Mouse (Mus musculus): ENCODE measurements around the gene Fdxacb1. TPM values are rescaled to one million over a fixed set of nuclear protein-coding genes. Genes with fewer than 3 reads are reported as not detected.

The Fdxacb1 gene
- polyA plus RNA-seq, 1 experiment from 2014 or later, result 14.0 TPM

DNA sequence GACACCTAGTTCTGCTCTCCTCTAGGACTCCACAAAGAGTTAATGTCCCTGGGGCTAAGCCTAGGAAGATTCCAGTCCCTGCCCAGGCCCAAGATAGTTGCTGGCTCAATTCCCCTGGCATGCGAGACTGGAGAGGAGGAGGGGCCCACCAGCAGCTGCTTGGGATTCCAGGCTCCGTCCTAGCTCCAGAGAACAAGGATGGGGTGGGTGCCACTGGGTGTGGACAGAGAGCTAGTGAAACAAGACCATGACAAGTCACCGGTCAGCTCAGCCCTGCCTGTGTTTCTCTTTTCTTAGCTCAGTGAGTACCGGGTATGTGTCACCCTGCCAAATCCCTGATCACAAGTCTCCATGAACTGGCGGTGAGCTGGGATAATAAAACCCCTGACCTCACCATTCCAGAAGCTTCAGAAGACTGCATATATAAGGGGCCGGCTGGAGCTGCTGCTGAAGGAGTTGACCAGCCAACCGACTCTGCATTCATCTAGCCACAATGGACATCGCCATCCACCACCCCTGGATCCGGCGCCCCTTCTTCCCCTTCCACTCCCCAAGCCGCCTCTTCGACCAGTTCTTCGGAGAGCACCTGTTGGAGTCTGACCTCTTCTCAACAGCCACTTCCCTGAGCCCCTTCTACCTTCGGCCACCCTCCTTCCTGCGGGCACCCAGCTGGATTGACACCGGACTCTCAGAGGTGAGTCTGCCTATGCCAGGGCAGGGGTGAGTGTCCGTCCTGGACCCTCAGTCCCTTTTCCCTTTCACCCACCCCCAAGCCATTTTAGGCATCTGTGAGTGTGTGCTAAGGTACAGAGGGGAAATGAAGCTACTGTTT lies 15.0 kb upstream of the Fdxacb1 start:
- Histone ChIP-seq H3K27ac (no peak overlapping the region), H3K36me3 (no peaks in the 10 kb centered on the region), H3K4me3 (no peak overlapping the region)

DNA sequence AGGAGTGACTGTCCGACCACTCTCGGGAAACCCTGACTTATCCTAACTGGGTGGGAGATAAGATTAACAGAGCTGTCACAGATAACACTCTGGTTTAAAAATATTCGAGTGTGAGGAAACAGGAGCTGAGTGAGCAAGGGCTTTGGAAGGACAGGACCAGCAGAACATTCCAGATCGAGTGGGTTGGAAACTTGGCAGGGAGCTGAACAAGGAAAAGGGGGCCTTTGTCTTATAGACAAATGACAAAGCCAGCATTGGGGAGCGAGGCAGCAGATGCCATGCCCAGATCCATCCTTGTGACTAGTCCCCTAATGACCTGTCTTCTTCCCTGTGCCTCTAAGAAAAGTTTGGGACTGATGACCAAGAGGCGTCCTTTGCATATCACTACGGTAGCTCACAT lies 14.1 kb upstream of the Fdxacb1 start:
- DNase-seq (ENCODE audit: low spot score), result no peak
- H3K36me3 ChIP-seq, result no peaks in the 10 kb centered on the region
- WGBS, result 78% methylated on average over 7 of the region's 7 CpGs
- peaks cover 13% of the 10 kb centered on the region for H3K4me1 ChIP-seq
- no peaks in the 10 kb centered on the region for H3K9me3 ChIP-seq (replicated peaks)
- H3K27ac ChIP-seq, result no peak overlapping the region
- peaks cover 28% of the 10 kb centered on the region for H3K27me3 ChIP-seq (ENCODE audit: low read depth, poor library complexity, severe bottlenecking)
- H3K4me3 ChIP-seq, result no peak overlapping the region

More for the DNA sequence above, 15.0 kb upstream of the Fdxacb1 start:
- WGBS, result 73% methylated on average over 17 of the region's 17 CpGs
- H3K27me3 ChIP-seq (ENCODE audit: low read depth, poor library complexity, severe bottlenecking), result peaks cover 28% of the 10 kb centered on the region
- DNase-seq (ENCODE audit: low spot score), result no peak
- no peaks in the 10 kb centered on the region for H3K9me3 ChIP-seq (replicated peaks)
- peaks cover 13% of the 10 kb centered on the region for H3K4me1 ChIP-seq

DNA sequence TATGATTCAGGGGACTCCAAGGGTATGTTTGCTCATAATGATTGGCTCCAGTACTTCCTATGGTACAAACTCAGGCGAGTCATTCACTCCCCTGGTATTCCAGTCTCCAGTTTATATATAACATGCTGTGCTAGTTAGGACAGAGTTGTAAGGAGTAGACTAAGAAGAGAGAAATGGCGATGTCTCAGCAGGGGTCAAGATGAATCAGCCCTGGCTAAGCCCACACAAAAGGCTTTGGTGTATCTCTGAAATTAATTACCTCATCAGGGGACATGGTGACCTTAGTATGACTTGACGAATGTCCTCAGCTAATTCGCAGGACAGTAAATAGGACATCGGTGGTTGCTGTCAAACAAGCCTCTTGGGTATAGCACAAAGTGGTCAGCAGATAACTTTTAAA lies 11.3 kb upstream of the Fdxacb1 start:
- peaks cover 18% of the 10 kb centered on the region for H3K27me3 ChIP-seq (ENCODE audit: low read depth, poor library complexity, severe bottlenecking)
- WGBS, result 64% methylated on average over 5 of the region's 5 CpGs
- H3K4me3 ChIP-seq, result no peak overlapping the region
- H3K9me3 ChIP-seq (replicated peaks), result no peaks in the 10 kb centered on the region
- no peaks in the 10 kb centered on the region for H3K36me3 ChIP-seq
- no peak for DNase-seq (ENCODE audit: low spot score)
- no peak overlapping the region for H3K27ac ChIP-seq
- peaks cover 9% of the 10 kb centered on the region; the same call in 1 of the 2 replicates for H3K4me1 ChIP-seq

DNA sequence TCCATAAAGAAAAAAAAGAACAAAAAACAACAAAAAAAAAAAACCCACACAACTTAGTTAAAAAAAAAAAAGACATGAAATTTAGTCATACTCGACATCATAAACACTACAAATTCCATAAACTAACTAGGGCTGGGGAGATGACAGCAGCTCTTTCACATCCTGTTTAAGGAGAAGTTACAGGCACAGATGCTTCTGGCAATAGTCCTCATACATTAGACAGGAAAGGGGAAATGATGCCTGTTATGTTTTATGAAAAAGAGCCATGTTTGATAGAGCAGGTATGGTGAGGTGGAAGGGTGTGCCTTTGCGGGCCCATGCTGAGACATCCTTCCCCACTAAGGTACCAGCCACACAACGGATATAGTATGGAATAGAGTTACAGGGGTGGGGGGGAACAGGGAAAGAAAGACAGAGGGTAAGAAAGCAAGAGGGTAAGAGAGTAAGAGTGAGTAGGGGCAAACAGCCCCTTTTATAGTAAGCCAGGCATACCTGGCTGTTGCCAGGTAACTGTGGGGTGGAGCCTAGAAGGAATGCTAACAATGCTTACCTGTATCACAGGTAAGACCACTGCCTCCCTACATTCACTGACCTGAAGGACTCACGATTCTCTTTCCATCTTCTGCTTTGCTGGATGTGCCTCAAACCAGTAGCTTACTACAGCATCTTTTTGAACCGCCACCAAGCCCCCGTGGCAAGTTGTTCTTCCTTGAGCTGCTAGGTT lies 6.4 kb upstream of the Fdxacb1 start:
- Histone ChIP-seq H3K36me3 (no peaks in the 10 kb centered on the region), H3K27me3 (ENCODE audit: low read depth, poor library complexity, severe bottlenecking) (no peaks in the 10 kb centered on the region), H3K27ac (no peak overlapping the region), H3K9me3 (replicated peaks) (no peaks in the 10 kb centered on the region), H3K4me1 (no peaks in the 10 kb centered on the region), H3K4me3 (no peak overlapping the region)
- WGBS, result 65% methylated on average over 6 of the region's 6 CpGs
- no peak for DNase-seq (ENCODE audit: low spot score)

DNA sequence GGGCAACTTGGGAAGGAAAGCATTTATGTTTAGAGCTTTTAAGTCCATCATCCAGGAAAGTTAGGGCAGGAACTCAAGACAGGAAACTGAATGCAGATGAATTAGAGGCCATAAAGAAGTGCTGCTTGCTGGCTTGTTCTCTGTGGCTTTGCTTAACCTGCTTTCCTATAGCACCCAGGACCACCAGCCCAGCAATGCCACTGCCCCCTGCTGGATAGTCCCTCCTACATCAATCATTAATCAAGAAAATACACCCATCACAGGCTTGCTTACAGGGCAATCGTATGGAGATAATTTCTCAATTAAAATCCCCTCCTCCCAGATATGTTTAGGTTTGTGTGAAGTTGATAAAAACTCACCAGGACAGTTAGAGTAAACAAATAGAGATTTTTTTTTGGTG lies 4.7 kb upstream of the Fdxacb1 start:
- H3K27me3 ChIP-seq (ENCODE audit: low read depth, poor library complexity, severe bottlenecking), result no peaks in the 10 kb centered on the region
- WGBS, result 76% methylated on average over 1 of the region's 1 CpGs
- no peak overlapping the region for H3K4me3 ChIP-seq
- H3K4me1 ChIP-seq, result peaks cover 6% of the 10 kb centered on the region
- H3K9me3 ChIP-seq (replicated peaks), result no peaks in the 10 kb centered on the region
- H3K27ac ChIP-seq, result no peak overlapping the region
- no peaks in the 10 kb centered on the region for H3K36me3 ChIP-seq
- no peak for DNase-seq (ENCODE audit: low spot score)

DNA sequence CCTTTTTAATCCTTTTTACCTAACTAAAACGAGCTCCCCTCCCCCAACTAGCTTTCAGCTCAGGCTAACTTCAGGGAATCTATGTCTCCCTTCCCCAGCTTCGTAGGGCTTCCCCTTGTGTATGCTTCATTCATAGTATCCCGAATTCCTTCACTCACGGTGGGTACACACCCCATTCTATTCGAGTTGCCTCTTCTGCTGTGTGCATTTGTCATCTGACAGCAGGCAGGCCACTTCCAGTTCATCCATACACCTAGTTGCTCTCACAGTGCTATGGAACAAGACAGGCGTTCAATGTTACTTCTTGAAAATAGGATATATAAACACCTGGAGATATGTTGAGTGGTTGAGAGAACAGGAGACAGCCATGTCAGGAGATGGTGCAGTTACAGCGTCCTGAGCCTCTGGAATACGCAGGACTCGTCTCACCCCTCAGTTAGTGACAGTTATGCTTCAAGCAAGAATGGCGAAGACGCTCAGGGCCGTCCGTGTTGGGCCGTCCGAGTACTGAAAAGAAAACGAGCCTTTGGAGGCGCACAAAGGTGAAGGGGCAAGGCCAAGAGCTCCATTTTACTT lies 417 bp upstream of the Fdxacb1 start:
- DNase-seq (ENCODE audit: low spot score), result no peak
- Histone ChIP-seq H3K4me1 (peaks cover 16% of the 10 kb centered on the region), H3K27ac (peak overlapping the region; percentile 94), H3K4me3 (peak overlapping the region; percentile 61), H3K36me3 (peaks cover 14% of the 10 kb centered on the region), H3K27me3 (ENCODE audit: low read depth, poor library complexity, severe bottlenecking) (no peaks in the 10 kb centered on the region), H3K9me3 (replicated peaks) (no peaks in the 10 kb centered on the region)
- WGBS, result 7% methylated on average over 17 of the region's 17 CpGs

DNA sequence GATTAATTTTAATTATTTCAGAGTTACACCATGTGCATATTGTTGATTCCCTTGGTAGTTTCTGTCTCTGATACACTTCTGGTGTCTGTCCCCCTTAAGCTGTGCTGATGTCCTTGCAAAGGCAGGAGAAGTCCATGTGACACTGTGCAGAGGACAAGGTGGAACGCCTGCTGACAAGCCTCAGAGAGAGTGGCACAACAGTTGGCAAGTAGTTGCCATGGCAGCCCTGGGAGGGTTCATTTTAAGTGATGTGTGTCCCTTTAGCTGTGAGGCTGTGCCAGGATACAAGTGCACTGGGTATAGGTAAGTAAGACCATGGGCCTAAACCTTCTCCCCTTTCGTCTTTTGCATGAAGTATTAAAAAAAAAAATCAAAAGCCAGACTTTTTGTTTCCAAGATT lies 2.0 kb downstream of the Fdxacb1 start:
- peaks cover 27% of the 10 kb centered on the region for H3K4me1 ChIP-seq

DNA sequence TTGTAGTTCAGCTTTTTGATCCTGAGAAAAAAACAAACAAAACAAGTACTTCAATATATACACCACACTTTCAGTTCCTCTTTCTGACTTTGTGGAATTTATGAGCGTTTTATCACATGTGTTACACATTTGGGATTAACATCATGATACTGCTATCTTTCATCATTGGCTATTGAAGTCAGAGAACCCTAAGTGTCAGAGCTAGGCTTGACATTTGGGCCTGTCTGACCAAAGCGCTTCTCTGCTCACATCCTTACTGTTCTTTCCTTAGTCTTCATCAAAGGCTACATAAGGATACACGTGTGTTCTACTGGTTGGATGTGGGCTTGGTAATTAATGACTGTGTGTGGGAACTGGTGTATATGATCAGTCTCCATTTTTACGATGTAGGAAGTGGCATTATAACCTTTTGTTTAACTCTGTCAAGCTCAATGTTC lies 6.0 kb downstream of the Fdxacb1 start:
- WGBS, result 76% methylated on average over 4 of the region's 4 CpGs
- H3K4me3 ChIP-seq, result no peak overlapping the region

More for the DNA sequence above, 2.0 kb downstream of the Fdxacb1 start:
- H3K27ac ChIP-seq, result no peak overlapping the region
- DNase-seq (ENCODE audit: low spot score), result no peak
- H3K4me3 ChIP-seq, result no peak overlapping the region
- peaks cover 16% of the 10 kb centered on the region for H3K36me3 ChIP-seq
- H3K9me3 ChIP-seq (replicated peaks), result no peaks in the 10 kb centered on the region
- H3K27me3 ChIP-seq (ENCODE audit: low read depth, poor library complexity, severe bottlenecking), result no peaks in the 10 kb centered on the region
- WGBS, result 97% methylated on average over 2 of the region's 2 CpGs

DNA sequence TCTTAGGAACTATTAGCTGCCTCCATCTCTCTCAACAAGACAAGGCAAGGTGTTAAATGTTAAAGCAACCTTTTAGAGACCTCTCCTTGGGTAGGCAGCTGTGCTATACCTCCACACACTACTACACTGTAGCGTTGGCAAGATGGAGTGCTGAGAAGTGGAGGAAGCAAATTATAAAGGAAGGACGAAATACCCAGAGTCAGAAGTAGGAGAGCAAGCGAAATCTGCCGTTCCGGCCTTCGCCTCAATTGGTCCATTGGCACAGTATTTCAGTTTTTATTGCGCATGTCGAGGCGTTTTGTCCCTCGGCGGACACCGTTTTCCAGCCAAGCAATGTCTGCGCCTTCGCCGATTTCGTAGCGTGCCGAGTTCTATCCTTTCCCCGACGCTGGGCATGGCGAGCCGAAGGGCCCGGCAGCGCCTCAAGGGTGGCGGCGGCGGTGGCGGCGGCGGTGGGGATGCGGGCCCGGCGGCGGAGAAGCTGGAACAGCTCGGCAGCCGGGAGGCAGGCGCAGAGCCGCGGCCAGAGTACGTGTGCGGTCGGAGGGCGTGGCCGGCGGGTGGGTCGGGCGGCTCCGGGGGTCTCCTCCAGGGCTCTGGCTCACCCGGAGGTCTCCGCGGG lies 7.1 kb downstream of the Fdxacb1 start, which contains the start of the genes Alg9 and 1110032A03Rik:
Alg9 (plus strand) TSS at position 29 of the 622 bp plus-strand sequence.
1110032A03Rik (minus strand) TSS at position 530 of the 622 bp plus-strand sequence.
- peaks cover 21% of the 10 kb centered on the region for H3K4me1 ChIP-seq
- DNase-seq (ENCODE audit: low spot score), result peak; percentile 94
- under 1% methylated on average over 49 of the region's 51 CpGs for WGBS
- H3K9me3 ChIP-seq (replicated peaks), result no peaks in the 10 kb centered on the region
- peak within 1 kb of the TSS; percentile 96 for H3K27ac ChIP-seq
- H3K36me3 ChIP-seq, result peaks cover 47% of the 10 kb centered on the region
- no peaks in the 10 kb centered on the region for H3K27me3 ChIP-seq (ENCODE audit: low read depth, poor library complexity, severe bottlenecking)
- H3K4me3 ChIP-seq, result peak within 1 kb of the TSS; percentile 90

More for the DNA sequence above, 6.0 kb downstream of the Fdxacb1 start:
- no peaks in the 10 kb centered on the region for H3K9me3 ChIP-seq (replicated peaks)
- no peak overlapping the region for H3K27ac ChIP-seq
- H3K27me3 ChIP-seq (ENCODE audit: low read depth, poor library complexity, severe bottlenecking), result no peaks in the 10 kb centered on the region
- H3K4me1 ChIP-seq, result peaks cover 24% of the 10 kb centered on the region
- H3K36me3 ChIP-seq, result peaks cover 36% of the 10 kb centered on the region
- no peak for DNase-seq (ENCODE audit: low spot score)

DNA sequence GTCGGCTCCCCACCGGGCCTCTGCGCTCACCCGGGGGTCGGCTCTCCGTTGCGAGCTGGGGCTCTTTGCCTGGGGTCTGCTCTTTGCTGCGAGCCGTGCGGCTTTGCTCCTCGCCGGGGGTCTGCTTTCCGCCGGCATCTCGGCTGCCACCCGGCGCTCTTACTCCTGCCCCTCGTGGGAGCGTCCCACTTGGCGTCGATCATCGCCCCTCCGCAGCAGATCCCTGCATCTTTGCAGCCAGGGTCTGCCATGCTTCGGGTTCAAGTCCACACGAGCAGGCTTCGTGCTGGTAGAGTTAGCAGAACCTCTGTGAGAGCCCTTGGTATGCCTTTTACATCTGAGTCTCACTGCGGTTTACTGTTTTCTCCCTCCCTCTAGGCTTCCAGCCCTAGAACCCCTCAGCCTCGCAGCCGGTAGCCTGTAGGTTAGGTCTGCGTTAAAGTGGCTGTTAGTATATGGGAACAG lies 7.7 kb downstream of the Fdxacb1 start:
- Histone ChIP-seq H3K27ac (peak overlapping the region; percentile 96), H3K4me3 (peak overlapping the region; percentile 90), H3K36me3 (peaks cover 51% of the 10 kb centered on the region), H3K27me3 (ENCODE audit: low read depth, poor library complexity, severe bottlenecking) (no peaks in the 10 kb centered on the region), H3K4me1 (peaks cover 21% of the 10 kb centered on the region), H3K9me3 (replicated peaks) (no peaks in the 10 kb centered on the region)
- under 1% methylated on average over 30 of the region's 30 CpGs for WGBS
- DNase-seq (ENCODE audit: low spot score), result no peak

DNA sequence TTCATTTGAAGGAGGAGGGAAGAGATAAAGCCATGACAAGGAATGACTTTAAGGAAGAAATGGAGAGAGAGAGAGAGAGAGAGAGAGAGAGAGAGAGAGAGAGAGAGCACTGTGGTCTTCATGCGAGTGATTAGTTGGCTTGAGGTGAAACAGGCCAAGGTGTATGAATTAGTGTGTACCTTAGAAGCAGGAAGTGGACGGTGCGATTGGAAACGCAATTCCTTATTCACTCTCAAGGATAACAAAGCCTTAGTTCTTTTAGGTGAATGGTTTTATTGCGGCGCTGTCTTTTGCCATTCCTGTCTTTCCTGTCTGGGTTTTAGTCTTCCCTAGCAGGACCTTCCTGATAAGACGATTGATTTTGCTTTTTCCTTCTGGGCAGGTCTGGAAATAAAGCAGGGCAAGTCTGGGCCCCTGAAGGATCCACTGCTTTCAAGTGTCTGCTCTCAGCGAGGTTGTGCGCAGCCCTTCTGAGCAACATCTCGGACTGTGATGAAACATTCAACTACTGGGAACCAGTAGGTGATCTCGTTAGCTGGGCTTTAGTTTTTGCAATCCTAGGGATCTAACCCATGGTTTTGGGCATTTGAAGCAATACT lies 8.2 kb downstream of the Fdxacb1 start:
- WGBS, result 65% methylated on average over 11 of the region's 11 CpGs
- H3K27ac ChIP-seq, result peak overlapping the region; percentile 96; the same call in 1 of the 2 replicates

DNA sequence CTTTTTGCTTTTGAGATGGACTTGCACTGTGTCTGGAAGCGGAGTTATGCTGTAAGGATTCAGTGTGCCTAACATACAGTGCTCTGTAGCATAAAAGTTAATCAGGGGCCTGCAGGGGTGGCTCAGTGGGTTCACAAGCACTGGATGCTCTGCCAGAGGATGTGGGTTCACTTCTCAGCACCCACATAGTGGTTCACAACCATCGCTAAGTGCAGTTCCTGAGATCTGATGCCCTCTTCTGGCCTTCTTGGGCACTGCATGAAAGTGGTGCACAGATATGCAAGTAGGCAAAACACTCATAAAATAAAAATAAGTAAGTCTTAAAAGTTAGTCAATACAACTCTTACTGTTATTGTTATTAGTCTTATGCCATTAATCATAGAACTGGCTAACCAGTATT lies 14.1 kb downstream of the Fdxacb1 start:
- no peak overlapping the region for H3K27ac ChIP-seq
- peaks cover 97% of the 10 kb centered on the region for H3K36me3 ChIP-seq
- peak; percentile 49 for DNase-seq (ENCODE audit: low spot score)
- 77% methylated on average over 2 of the region's 2 CpGs for WGBS
- no peak overlapping the region for H3K4me3 ChIP-seq
- no peaks in the 10 kb centered on the region for H3K9me3 ChIP-seq (replicated peaks)
- no peaks in the 10 kb centered on the region for H3K27me3 ChIP-seq (ENCODE audit: low read depth, poor library complexity, severe bottlenecking)
- H3K4me1 ChIP-seq, result no peaks in the 10 kb centered on the region

More for the DNA sequence above, 8.2 kb downstream of the Fdxacb1 start:
- Histone ChIP-seq H3K4me1 (peaks cover 21% of the 10 kb centered on the region), H3K4me3 (peak overlapping the region; percentile 90), H3K27me3 (ENCODE audit: low read depth, poor library complexity, severe bottlenecking) (no peaks in the 10 kb centered on the region), H3K36me3 (peaks cover 53% of the 10 kb centered on the region), H3K9me3 (replicated peaks) (no peaks in the 10 kb centered on the region)
- no peak for DNase-seq (ENCODE audit: low spot score)
